Mouse (Mus musculus) kidney, postnatal 0 days (tissue): Measurements from ENCODE around the gene Dync1h1. TPM values are rescaled to one million over a fixed set of nuclear protein-coding genes. Genes with fewer than 3 reads are reported as not detected.
"Not testable (repeated sequence)": the region's sequence is repeated elsewhere in the genome, so short reads cannot be mapped to it uniquely, and the experiment has no call there.

Source experiments
- ATAC-seq: fragments of 200-750 bp; cut with Nextera tagmentation; replicated peaks from 2 replicates; pipeline ENCODE4 v1.8.0; 2017; ENCODE audit warnings: low read depth, moderate number of reproducible peaks, moderate TSS enrichment, moderate library complexity; ENCODE audit not compliant: low FRiP score
- DNase-seq: peaks from one replicate; pipeline ENCODE4 v3.0.0-alpha.2; 2016; ENCODE audit warnings: low spot score
- H3K27ac ChIP-seq: fragments of 300-500 bp; sonication (generic); 2 replicates; pipeline ENCODE4 v1.5.1; 2014; ENCODE audit warnings: mild to moderate bottlenecking
- H3K27me3 ChIP-seq: fragments of 300-500 bp; sonication (generic); 2 replicates; pipeline ENCODE4 v1.6.1; 2014; ENCODE audit warnings: low read length, mixed read lengths; ENCODE audit not compliant: insufficient read depth
- H3K36me3 ChIP-seq: fragments of 300-500 bp; sonication (generic); 2 replicates; pipeline ENCODE4 v1.6.1; 2014; ENCODE audit warnings: low read length, mixed read lengths; ENCODE audit not compliant: insufficient read depth
- H3K4me1 ChIP-seq: fragments of 300-500 bp; sonication (generic); replicated peaks from 2 replicates; pipeline ENCODE4 v1.6.1; 2014; ENCODE audit warnings: antibody characterized with exemption, low read length, mixed read lengths; ENCODE audit not compliant: insufficient read depth
- H3K4me2 ChIP-seq: fragments of 300-500 bp; sonication (generic); 2 replicates; pipeline ENCODE4 v1.6.1; 2014; ENCODE audit warnings: mild to moderate bottlenecking, low read length, moderate library complexity, mixed read lengths
- H3K4me3 ChIP-seq: fragments of 300-500 bp; sonication (generic); replicated peaks from 2 replicates; pipeline ENCODE4 v1.5.1; 2014; ENCODE audit warnings: low read depth, low read length
- H3K9ac ChIP-seq: fragments of 300-500 bp; sonication (generic); 2 replicates; pipeline ENCODE4 v1.6.1; 2014; ENCODE audit warnings: low read depth, low read length
- H3K9me3 ChIP-seq: fragments of 300-500 bp; sonication (generic); replicated peaks from 2 replicates; pipeline ENCODE4 v1.6.1; 2016; ENCODE audit warnings: low read length, inconsistent platforms, mixed read lengths
- CTCF ChIP-seq: IDR thresholded peaks from 2 replicates; pipeline ENCODE4 v1.5.1; 2016; ENCODE audit warnings: antibody characterized with exemption, low read depth, mild to moderate bottlenecking, moderate library complexity
- WGBS: fragments of 180-500 bp; shearing (Covaris S2); extraction: QIAGEN DNeasy Blood & Tissue Kit; methylation state at CpG from one replicate; pipeline ENCODE4 v1.1.7; 2014; 5-methylcytosine and 5-hydroxymethylcytosine counted together
- polyA plus RNA-seq: library from polyadenylated mRNA; unstranded; fragments of >200 nt; fragmentation: Nextera tagmentation; extraction: Ambion mirVana; gene quantifications from 2 replicates; pipeline ENCODE4 v1.2.1, GENCODE M21; 2015

The Dync1h1 gene
- polyA plus RNA-seq, 1 experiment from 2014 or later: 33.2 TPM

DNA sequence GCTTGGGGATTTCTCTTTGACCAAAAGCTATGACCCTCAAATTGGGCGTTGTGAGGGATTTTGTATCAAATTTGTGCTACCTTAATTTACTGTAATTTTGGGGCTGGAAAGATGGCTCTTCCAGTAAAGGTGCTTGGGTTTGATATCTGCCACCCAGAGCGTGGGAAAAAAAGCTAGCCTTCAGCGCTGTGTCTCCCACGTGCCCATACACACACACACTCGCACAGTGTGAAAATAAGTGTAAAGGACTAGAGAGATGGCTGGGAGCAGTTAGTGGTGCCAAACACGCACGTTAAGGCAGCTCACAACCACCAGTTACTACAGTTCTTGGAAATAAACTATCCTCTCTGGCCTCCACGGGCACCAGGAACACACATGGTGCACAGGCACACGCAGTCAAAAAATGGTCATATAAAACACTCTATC lies 95.7 kb downstream of the Dync1h1 start:
- Histone ChIP-seq H3K4me3 (peak overlapping the region; percentile 100), H3K4me1 (no peaks in the 10 kb centered on the region), H3K9me3 (no peaks in the 10 kb centered on the region), H3K27ac (peak overlapping the region; percentile 48), H3K36me3 (peaks cover 11% of the 10 kb centered on the region; the same call in 1 of the 2 replicates), H3K9ac (peak overlapping the region; percentile 58), H3K4me2 (peak overlapping the region; percentile 59), H3K27me3 (no peaks in the 10 kb centered on the region)
- DNase-seq (no peak), ATAC-seq (no peak)
- 51% methylated on average over 9 of the region's 9 CpGs for WGBS
- no peak for TF ChIP-seq CTCF

- H3K36me3 ChIP-seq: peaks cover 11% of the 10 kb centered on the region; the same call in 1 of the 2 replicates
These were observed 96.2 kb downstream of the Dync1h1 start for GRCm38 (mm10) chr12:110697457-110697856.

GRCm38 (mm10) chr12:110698080-110698479 lies 96.8 kb downstream of the Dync1h1 start:
- Histone ChIP-seq H3K9ac (no peak overlapping the region), H3K4me3 (no peak overlapping the region), H3K9me3 (no peaks in the 10 kb centered on the region), H3K27me3 (no peaks in the 10 kb centered on the region), H3K4me2 (no peak overlapping the region), H3K4me1 (no peaks in the 10 kb centered on the region), H3K36me3 (peaks cover 7% of the 10 kb centered on the region; the same call in 1 of the 2 replicates), H3K27ac (no peak overlapping the region)
- DNase-seq (no peak), ATAC-seq (no peak)
- WGBS: 91% methylated on average over 1 of the region's 1 CpGs
- TF ChIP-seq CTCF: no peak

More at GRCm38 (mm10) chr12:110697457-110697856, 96.2 kb downstream of the Dync1h1 start:
- H3K27ac ChIP-seq: no peak overlapping the region
- no peaks in the 10 kb centered on the region for H3K27me3 ChIP-seq
- no peak overlapping the region; the same call in 1 of the 2 replicates for H3K4me2 ChIP-seq
- TF ChIP-seq CTCF: no peak
- 0 out of 2 replicates have a peak overlapping the region, but pooled peaks have one; percentile 58 for H3K9ac ChIP-seq
- no peak overlapping the region for H3K4me3 ChIP-seq
- ATAC-seq: no peak
- DNase-seq: no peak
- H3K9me3 ChIP-seq: no peaks in the 10 kb centered on the region
- no peaks in the 10 kb centered on the region for H3K4me1 ChIP-seq
- WGBS: 67% methylated on average over 5 of the region's 5 CpGs

- WGBS: 48% methylated on average over 15 of the region's 15 CpGs
- Histone ChIP-seq H3K27ac (no peak overlapping the region), H3K4me1 (no peaks in the 10 kb centered on the region), H3K27me3 (no peaks in the 10 kb centered on the region), H3K9me3 (no peaks in the 10 kb centered on the region), H3K4me2 (no peak overlapping the region), H3K36me3 (0 out of 2 replicates have a peak, but pooled peaks cover 6% of the 10 kb centered on the region), H3K4me3 (no peak overlapping the region), H3K9ac (no peak overlapping the region)
- DNase-seq: no peak
- ATAC-seq: no peak
- no peak for TF ChIP-seq CTCF
These were observed 97.4 kb downstream of the Dync1h1 start for GRCm38 (mm10) chr12:110698523-110699170.

- 43% methylated on average over 2 of the region's 2 CpGs for WGBS
- Histone ChIP-seq H3K4me1 (no peaks in the 10 kb centered on the region), H3K4me3 (no peak overlapping the region), H3K27me3 (no peaks in the 10 kb centered on the region), H3K4me2 (no peak overlapping the region), H3K9ac (no peak overlapping the region), H3K27ac (no peak overlapping the region), H3K36me3 (0 out of 2 replicates have a peak, but pooled peaks cover 6% of the 10 kb centered on the region), H3K9me3 (no peaks in the 10 kb centered on the region)
- no peak for DNase-seq
- no peak for ATAC-seq
- TF ChIP-seq CTCF: no peak
These were observed 97.9 kb downstream of the Dync1h1 start for GRCm38 (mm10) chr12:110699171-110699547.

GRCm38 (mm10) chr12:110700730-110701129 lies 99.5 kb downstream of the Dync1h1 start:
- TF ChIP-seq CTCF: no peak
- H3K36me3 ChIP-seq: no peaks in the 10 kb centered on the region
- H3K4me1 ChIP-seq: no peaks in the 10 kb centered on the region
- H3K9me3 ChIP-seq: no peaks in the 10 kb centered on the region
- no peak for DNase-seq
- H3K4me2 ChIP-seq: no peak overlapping the region
- no peak for ATAC-seq
- no peak overlapping the region for H3K27ac ChIP-seq
- H3K9ac ChIP-seq: no peak overlapping the region
- H3K27me3 ChIP-seq: no peaks in the 10 kb centered on the region
- H3K4me3 ChIP-seq: no peak overlapping the region
- WGBS: 60% methylated on average over 2 of the region's 2 CpGs

GRCm38 (mm10) chr12:110701363-110701762 lies 100.1 kb downstream of the Dync1h1 start:
- not testable (repeated sequence) for H3K4me1 ChIP-seq, H3K9me3 ChIP-seq, H3K9ac ChIP-seq, H3K36me3 ChIP-seq, H3K27ac ChIP-seq, DNase-seq, H3K27me3 ChIP-seq, ATAC-seq, H3K4me3 ChIP-seq, H3K4me2 ChIP-seq
- 49% methylated on average over 3 of the region's 3 CpGs for WGBS
